9 mouse cellular contexts compared by ENCODE assay signal in the genomic region with DNA sequence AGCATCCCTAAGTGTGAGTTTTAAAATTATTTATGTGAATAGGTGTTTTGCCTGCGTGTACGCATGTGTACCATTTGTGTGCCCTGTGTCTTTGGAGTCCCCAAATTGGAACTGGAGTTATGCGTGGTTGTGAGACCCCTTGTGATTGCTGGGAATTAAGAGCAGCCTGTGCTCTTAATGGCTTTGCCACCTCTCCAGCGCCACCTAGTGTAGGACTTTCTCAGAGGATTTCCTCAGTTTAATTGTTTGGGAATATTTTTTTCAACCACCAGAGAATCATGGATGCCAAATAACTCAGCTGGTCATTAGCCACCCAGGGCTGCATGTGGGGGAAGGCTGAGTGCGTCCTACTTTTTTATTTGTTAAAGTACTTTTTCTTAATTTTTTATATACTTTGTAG.
DNase-seq lines count a peak whose midpoint lies in the region; ATAC-seq and TF ChIP-seq lines count a peak whose summit lies in the region.
"Had no signal": no experiment of that assay in that cellular context is flagged by ENCODE, and none has a peak within 500 bp of the region (broad histone marks: within the 10 kb centered on the region; RNA-seq: fewer than 3 reads in every experiment).

No protein-coding gene starts in this region.

- no peak for TF ChIP-seq POLR2A in heart, adult 2 months (IDR thresholded peaks at IDR 0.05; ENCODE audit: insufficient read depth, low read depth, low read length)

- H3K4me1 ChIP-seq in heart, adult 2 months (ENCODE audit: control insufficient read depth, insufficient read depth, low read length): 0 out of 2 replicates have a peak, but pooled peaks cover 2% of the 10 kb centered on the region
- 0 out of 2 replicates have a peak, but pooled peaks cover 6% of the 10 kb centered on the region for H3K4me1 ChIP-seq in heart, embryonic 11.5 days (ENCODE audit: control insufficient read depth, insufficient read depth, low read length)
- H3K4me1 ChIP-seq in liver, embryonic 13.5 days (replicated peaks): no peaks in the 10 kb centered on the region

- no peaks in the 10 kb centered on the region for H3K9me3 ChIP-seq in heart, embryonic 11.5 days (replicated peaks; ENCODE audit: control insufficient read depth, low read length)
- no peaks in the 10 kb centered on the region for H3K9me3 ChIP-seq in liver, embryonic 13.5 days (replicated peaks)
- H3K9me3 ChIP-seq: hindbrain, embryonic 15.5 days had no signal

- no peaks in the 10 kb centered on the region for H3K79me2 ChIP-seq in heart, adult 2 months (replicated peaks; ENCODE audit: control insufficient read depth, insufficient read depth, low read length)

- no peaks in the 10 kb centered on the region for H3K27me3 ChIP-seq in heart, adult 2 months (ENCODE audit: control insufficient read depth, insufficient read depth, low read length)
- H3K27me3 ChIP-seq in heart, embryonic 11.5 days (ENCODE audit: control insufficient read depth, insufficient read depth, low read length): no peaks in the 10 kb centered on the region
- H3K27me3 ChIP-seq in liver, embryonic 13.5 days: 0 out of 2 replicates have a peak, but pooled peaks cover 2% of the 10 kb centered on the region
- H3K27me3 ChIP-seq: hindbrain, embryonic 15.5 days had no signal

- intact Hi-C loops in heart, adult 2 months (cut with DNase I): loop anchor here (10.0 kb wide), 2 partner anchors 89 to 139 kb away; no protein-coding TSS in a partner anchor

- no peak overlapping the region for H3K27ac ChIP-seq in heart, adult 2 months
- no peak overlapping the region for H3K27ac ChIP-seq in heart, embryonic 11.5 days (ENCODE audit: low read depth, low read length)
- no peak overlapping the region for H3K27ac ChIP-seq in liver, embryonic 13.5 days
- H3K27ac ChIP-seq: hindbrain, embryonic 15.5 days had no signal

- no peak overlapping the region for H3K9ac ChIP-seq in heart, adult 2 months (ENCODE audit: low read depth, low read length)
- no peak overlapping the region for H3K9ac ChIP-seq in heart, embryonic 11.5 days (ENCODE audit: low read depth, low read length)
- H3K9ac ChIP-seq in liver, embryonic 13.5 days: no peak overlapping the region
- H3K9ac ChIP-seq: hindbrain, embryonic 15.5 days had no signal

- whole genome bisulfite sequencing in heart, adult 2 months: 36% methylated on average over 5 of the region's 5 CpGs
- 46% methylated on average over 5 of the region's 5 CpGs for WGBS in heart, embryonic 11.5 days (ENCODE audit: insufficient replicate concordance)
- 37% methylated on average over 5 of the region's 5 CpGs for WGBS in liver, embryonic 13.5 days (ENCODE audit: insufficient replicate concordance)

- H3K36me3 ChIP-seq in heart, adult 2 months (ENCODE audit: control insufficient read depth, insufficient read depth, low read length): no peaks in the 10 kb centered on the region
- no peaks in the 10 kb centered on the region for H3K36me3 ChIP-seq in heart, embryonic 11.5 days (ENCODE audit: control insufficient read depth, insufficient read depth, low read length)
- no peaks in the 10 kb centered on the region for H3K36me3 ChIP-seq in liver, embryonic 13.5 days
- H3K36me3 ChIP-seq: hindbrain, embryonic 15.5 days had no signal

- TF ChIP-seq CTCF in heart, adult 2 months (IDR thresholded peaks at IDR 0.05): peak; percentile 80

- no peak for ATAC-seq in heart, embryonic 11.5 days (replicated peaks; ENCODE audit: insufficient number of reproducible peaks, low FRiP score, low TSS enrichment)
- ATAC-seq in liver, embryonic 13.5 days (ENCODE audit: low read depth): no peak

- TF ChIP-seq EP300 in heart, adult 2 months (IDR thresholded peaks at IDR 0.05; ENCODE audit: insufficient read depth, low read depth, low read length): no peak

- peak in 1 of 2 experiments; percentile 27 for DNase-seq in heart, adult 2 months
- DNase-seq in testis, postnatal 10 days (ENCODE audit: low spot score): peak; percentile 73
- DNase-seq in testis, postnatal 14 days (ENCODE audit: low spot score): no peak
- peak; percentile 57 to 64 for DNase-seq in cerebellum, adult 18-20 months
- DNase-seq in heart, postnatal 4 days: peak; percentile 70
- peak; percentile 2 for DNase-seq in liver, embryonic 13.5 days
- peak; percentile 38 for DNase-seq in thymus, postnatal 0 days (ENCODE audit: low spot score)

- no peak overlapping the region for H3K4me2 ChIP-seq in heart, embryonic 11.5 days
- H3K4me2 ChIP-seq in liver, embryonic 13.5 days: no peak overlapping the region
- H3K4me2 ChIP-seq: hindbrain, embryonic 15.5 days had no signal

- no peak overlapping the region for H3K4me3 ChIP-seq in heart, adult 2 months
- no peak overlapping the region for H3K4me3 ChIP-seq in heart, embryonic 11.5 days (ENCODE audit: low read depth, low read length)
- H3K4me3 ChIP-seq in liver, embryonic 13.5 days (replicated peaks): no peak overlapping the region
- H3K4me3 ChIP-seq: hindbrain, embryonic 15.5 days had no signal
